Mouse (Mus musculus) naive thymus-derived CD4-positive, alpha-beta T cell, adult 5 months (primary cell): ENCODE measurements around the gene Igflr1. TPM values are rescaled to one million over a fixed set of nuclear protein-coding genes. Genes with fewer than 3 reads are reported as not detected.

Experiments
- polyA plus RNA-seq: library from polyadenylated mRNA; unstranded; fragments of 100-300 nt; shearing (Covaris generic); gene quantifications from one replicate; pipeline ENCODE4 v1.2.1, GENCODE M21; 2017

The Igflr1 gene
- 38.1 TPM for polyA plus RNA-seq

DNA sequence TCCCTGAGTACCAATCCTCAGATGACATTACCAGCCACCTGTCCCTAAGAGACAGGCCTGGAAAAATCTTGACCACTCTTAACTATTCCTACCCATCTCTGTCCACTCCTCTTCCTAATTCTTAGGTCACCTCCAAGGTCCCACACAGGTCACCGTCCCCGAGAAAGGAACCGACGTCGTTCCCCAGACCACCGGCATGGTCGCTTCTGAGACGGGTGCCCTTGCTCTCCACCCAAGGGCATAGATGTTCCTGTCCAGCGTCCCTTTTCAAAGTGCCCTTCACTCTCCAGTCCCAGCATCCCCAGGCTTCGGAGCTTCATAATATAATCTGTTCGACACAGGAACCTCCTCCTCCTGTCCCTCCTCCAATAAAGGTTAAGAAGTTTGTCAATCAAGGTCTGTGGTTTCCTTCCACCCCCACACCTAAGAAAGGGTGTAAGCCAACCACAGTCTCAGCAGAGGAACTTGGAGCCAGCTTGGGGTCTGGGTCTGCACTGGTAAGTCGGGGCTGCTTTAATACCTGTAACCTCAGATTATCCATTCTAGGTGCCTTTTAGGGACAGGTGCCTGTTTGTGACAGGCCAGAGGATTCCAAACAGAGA is at the start of gene Igflr1:
Igflr1 (plus strand) TSS at position 458 of the 602 bp plus-strand sequence.

DNA sequence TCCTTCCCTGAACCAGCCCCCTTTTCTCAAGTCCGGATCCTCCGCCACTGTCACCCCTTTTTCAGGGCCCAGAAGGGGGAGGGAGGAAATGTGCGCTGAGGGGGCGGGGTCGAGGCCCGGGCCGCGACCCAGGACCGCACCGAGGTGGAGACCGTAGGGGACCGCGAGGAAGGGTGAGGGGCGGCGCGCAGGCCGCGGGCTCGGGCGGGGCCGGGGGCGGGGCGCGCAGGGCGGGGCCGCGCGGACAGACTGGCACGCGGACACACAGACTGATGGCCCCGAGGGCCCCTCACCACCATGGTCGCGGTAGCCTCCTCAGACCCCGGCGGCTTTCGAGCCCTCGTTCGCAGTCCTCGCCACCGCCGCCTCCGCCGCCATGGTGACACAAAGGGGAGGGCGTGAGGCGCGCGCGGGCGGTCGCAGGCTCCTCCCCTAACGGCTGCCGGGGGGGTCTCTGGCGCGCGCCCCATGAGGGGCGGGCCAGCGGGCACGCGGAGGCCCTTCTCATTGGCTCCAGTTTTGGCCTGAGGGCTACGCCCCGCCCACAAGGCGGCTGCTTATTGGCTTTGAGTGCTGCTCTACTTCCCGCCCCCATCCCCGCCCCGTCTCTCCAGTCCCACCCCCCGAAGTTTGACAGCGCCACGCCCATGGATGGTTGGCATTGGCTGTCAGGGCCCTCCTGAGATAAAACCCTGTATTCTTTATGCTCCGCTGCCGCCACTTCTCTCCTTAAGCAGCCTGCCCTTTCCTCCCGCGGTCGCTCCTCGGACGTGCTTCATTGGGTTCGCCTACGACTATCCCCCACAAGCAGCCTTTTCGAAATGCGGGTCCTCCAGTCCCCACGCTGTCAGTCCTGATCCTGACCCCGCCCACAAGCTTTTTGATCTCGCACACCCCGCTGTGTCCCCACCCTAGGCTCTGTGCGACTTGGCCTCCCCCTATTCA is 30.3 kb upstream of the Igflr1 start, which contains the start of gene Arhgap33:
Arhgap33 (minus strand) TSS at position 428 of the 945 bp plus-strand sequence.

GRCm38 (mm10) chr7:30552102-30553020 is 12.9 kb upstream of the Igflr1 start, which contains the start of the genes Hspb6 and Proser3:
Gene Hspb6, plus strand, starts transcription at chr7:30552178.
Gene Proser3, minus strand, starts transcription at chr7:30552299.

GRCm38 (mm10) chr7:30559443-30559954 is 5.7 kb upstream of the Igflr1 start, which contains the start of gene Lin37:
Gene Lin37, minus strand, starts transcription at chr7:30559838.

GRCm38 (mm10) chr7:30563117-30563905 is 1.9 kb upstream of the Igflr1 start, which contains the start of the genes U2af1l4, Gm49396 and Psenen:
Gene U2af1l4, plus strand, starts transcription at chr7:30563301.
Gene Gm49396, plus strand, starts transcription at chr7:30563344.
Gene Psenen, minus strand, starts transcription at chr7:30563627.

DNA sequence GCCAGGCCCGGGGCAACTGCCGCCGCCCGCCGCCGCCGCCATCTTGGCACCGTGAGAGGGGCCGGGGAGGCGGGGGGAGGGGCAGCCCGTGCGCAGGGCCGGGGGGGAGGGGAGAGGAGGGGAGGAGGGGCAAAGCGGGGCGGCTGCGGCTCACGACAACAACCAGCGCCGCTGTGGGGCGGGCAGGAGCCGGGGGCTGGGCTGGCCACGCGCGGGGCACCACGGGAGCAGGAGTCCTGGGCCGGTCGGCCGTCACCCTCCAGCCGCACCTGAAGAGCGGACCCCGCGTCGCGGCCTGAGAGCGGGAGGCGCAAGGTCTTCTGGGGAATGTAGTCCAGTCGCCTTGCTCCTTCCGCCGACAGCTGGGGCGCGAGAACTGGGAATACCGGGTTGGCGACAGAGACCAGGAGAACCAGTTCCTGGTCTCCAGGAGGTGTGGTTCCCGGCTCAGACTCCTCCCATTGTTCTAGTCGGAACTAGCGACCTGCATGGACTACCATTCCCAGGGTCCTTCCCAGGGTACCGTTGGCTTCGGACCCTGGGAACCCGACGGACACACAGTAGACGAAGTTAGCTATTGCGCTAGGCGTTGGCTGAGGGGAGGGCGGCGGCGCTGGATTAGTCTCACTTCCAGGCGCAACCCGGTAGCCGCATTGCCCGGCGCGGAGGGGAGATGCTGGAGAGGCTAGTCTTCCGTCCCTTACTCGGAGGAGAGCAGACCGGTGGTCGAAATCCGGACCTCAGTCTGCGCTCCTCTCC is 23.6 kb downstream of the Igflr1 start, which contains the start of gene Kmt2b:
Kmt2b (minus strand) TSS at position 51 of the 759 bp plus-strand sequence.

GRCm38 (mm10) chr7:30598786-30599185 is 33.6 kb downstream of the Igflr1 start, which contains the start of gene Zbtb32:
Gene Zbtb32, minus strand, starts transcription at chr7:30598909.

DNA sequence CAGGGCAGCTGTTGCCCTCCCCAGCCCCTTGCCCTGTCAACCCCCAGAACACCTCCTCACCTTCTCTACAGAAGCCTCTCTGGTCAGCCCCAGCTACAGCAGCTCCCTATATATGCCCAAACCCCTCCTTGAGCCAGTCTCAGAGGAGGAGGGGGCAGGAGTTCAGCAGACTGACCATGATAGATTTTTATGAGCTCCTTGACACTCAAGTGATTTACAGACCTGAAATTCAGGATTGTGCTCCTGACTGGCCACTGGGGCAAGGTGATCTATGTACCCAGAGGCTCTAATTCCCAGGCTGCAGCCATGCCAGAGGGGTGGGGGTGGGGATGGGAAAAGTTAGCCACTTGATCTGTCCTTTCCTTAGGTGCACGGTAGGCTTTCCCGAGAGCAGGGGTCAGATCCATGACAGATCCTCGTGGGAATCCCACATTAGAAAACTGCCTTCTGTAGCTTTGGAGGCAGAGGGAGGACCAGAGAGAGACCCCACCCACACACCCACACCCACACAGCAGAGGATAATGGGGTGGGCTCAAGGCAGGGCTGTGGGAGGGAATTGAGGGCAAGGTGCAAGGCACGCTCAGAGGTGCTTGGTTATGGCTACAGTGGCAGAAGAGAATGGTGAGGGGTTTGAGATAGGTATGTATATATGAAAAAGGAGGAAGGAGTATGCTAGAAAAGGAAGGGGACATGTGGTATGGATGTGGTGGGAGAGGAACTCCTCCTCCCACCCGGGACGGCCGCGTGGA is 47.6 kb downstream of the Igflr1 start, which contains the start of gene Upk1a:
Upk1a (minus strand) TSS at position 194 of the 749 bp plus-strand sequence.

Other genes starting within 250 kb of the Igflr1 start
- gene E130208F15Rik, start 243.7 kb upstream of the Igflr1 start, polyA plus RNA-seq = not detected
- gene Sdhaf1, start 241.5 kb upstream of the Igflr1 start, polyA plus RNA-seq = 24.2 TPM
- not detected for gene Lrfn3, start 202.7 kb upstream of the Igflr1 start, polyA plus RNA-seq
- not detected for gene Tyrobp, start 151.7 kb upstream of the Igflr1 start, polyA plus RNA-seq
- gene Hcst, start 145.6 kb upstream of the Igflr1 start, polyA plus RNA-seq = 367 TPM
- gene Nfkbid, start 143.7 kb upstream of the Igflr1 start, polyA plus RNA-seq = 181 TPM
- 3.6 TPM for gene Aplp1, start 119.9 kb upstream of the Igflr1 start, polyA plus RNA-seq
- not detected for gene Kirrel2, start 107.7 kb upstream of the Igflr1 start, polyA plus RNA-seq
- gene Nphs1, start 107.1 kb upstream of the Igflr1 start, polyA plus RNA-seq = not detected
- gene Prodh2, start 71.8 kb upstream of the Igflr1 start, polyA plus RNA-seq = not detected
- gene Arhgap33, start 30.4 kb upstream of the Igflr1 start, polyA plus RNA-seq = 1.2 TPM
- 5.3 TPM for gene Hspb6, start 13.2 kb upstream of the Igflr1 start, polyA plus RNA-seq
- 4.3 TPM for gene Proser3, start 13.1 kb upstream of the Igflr1 start, polyA plus RNA-seq
- 53.4 TPM for gene Lin37, start 5.6 kb upstream of the Igflr1 start, polyA plus RNA-seq
- 85.7 TPM for gene U2af1l4, start 2.1 kb upstream of the Igflr1 start, polyA plus RNA-seq
- gene Gm49396, start 2.1 kb upstream of the Igflr1 start, polyA plus RNA-seq = 68.6 TPM
- gene Psenen, start 1.8 kb upstream of the Igflr1 start, polyA plus RNA-seq = 168 TPM
- gene Kmt2b, start 23.3 kb downstream of the Igflr1 start, polyA plus RNA-seq = 16.1 TPM
- 1.1 TPM for gene Zbtb32, start 33.5 kb downstream of the Igflr1 start, polyA plus RNA-seq
- gene Upk1a, start 47.4 kb downstream of the Igflr1 start, polyA plus RNA-seq = 0.49 TPM
- 305 TPM for gene Cox6b1, start 60.7 kb downstream of the Igflr1 start, polyA plus RNA-seq
- not detected for gene Etv2, start 70.4 kb downstream of the Igflr1 start, polyA plus RNA-seq
- gene Rbm42, start 84.9 kb downstream of the Igflr1 start, polyA plus RNA-seq = 214 TPM
- gene Haus5, start 99.6 kb downstream of the Igflr1 start, polyA plus RNA-seq = 42.8 TPM
- not detected for gene Pmis2, start 106.2 kb downstream of the Igflr1 start, polyA plus RNA-seq
- gene 2200002J24Rik, start 133.5 kb downstream of the Igflr1 start, polyA plus RNA-seq = not detected
- not detected for gene Atp4a, start 146.8 kb downstream of the Igflr1 start, polyA plus RNA-seq
- 70.8 TPM for gene Tmem147, start 164.1 kb downstream of the Igflr1 start, polyA plus RNA-seq
- gene Gapdhs, start 178.3 kb downstream of the Igflr1 start, polyA plus RNA-seq = 1.4 TPM
- 1.0 TPM for gene Sbsn, start 186.0 kb downstream of the Igflr1 start, polyA plus RNA-seq
- not detected for gene Dmkn, start 198.3 kb downstream of the Igflr1 start, polyA plus RNA-seq
- gene Krtdap, start 222.5 kb downstream of the Igflr1 start, polyA plus RNA-seq = not detected